8 mouse cellular contexts compared by ENCODE assay signal in genomic region chr4:136144126-136144926, GRCm38 (mm10). TPM values are rescaled to one million over a fixed set of nuclear protein-coding genes. Genes with fewer than 3 reads are reported as not detected.
A peak's percentile ranks its signal among the peaks of the same experiment; 100 is the strongest.
DNase-seq lines count a peak whose midpoint lies in the region; ATAC-seq and TF ChIP-seq lines count a peak whose summit lies in the region.

No protein-coding gene starts in this region.

- peak overlapping the region; percentile 78 for H3K9ac ChIP-seq in hindbrain, embryonic 14.5 days
- H3K9ac ChIP-seq in liver, adult 2 months (ENCODE audit: low read depth, low read length): peak overlapping the region; percentile 98
- H3K9ac ChIP-seq in midbrain, embryonic 16.5 days (ENCODE audit: low read depth, low read length): peak overlapping the region; percentile 62

- H3K4me2 ChIP-seq in hindbrain, embryonic 14.5 days (replicated peaks): peak overlapping the region; percentile 85
- H3K4me2 ChIP-seq in midbrain, embryonic 16.5 days (ENCODE audit: low read length): peak overlapping the region; percentile 68

- peaks cover 34% of the 10 kb centered on the region for H3K4me1 ChIP-seq in hindbrain, embryonic 14.5 days (replicated peaks; ENCODE audit: control insufficient read depth, insufficient read depth, low read length)
- H3K4me1 ChIP-seq in liver, adult 2 months (ENCODE audit: control insufficient read depth, insufficient read depth, low read length): peaks cover 27% of the 10 kb centered on the region
- H3K4me1 ChIP-seq in midbrain, embryonic 16.5 days (ENCODE audit: control insufficient read depth, insufficient read depth, low read length): peaks cover 30% of the 10 kb centered on the region

- H3K27ac ChIP-seq in hindbrain, embryonic 14.5 days: peak overlapping the region; percentile 84
- H3K27ac ChIP-seq in liver, adult 2 months (replicated peaks; ENCODE audit: insufficient read depth, low read depth, low read length): peak overlapping the region; percentile 95
- peak overlapping the region; percentile 65 for H3K27ac ChIP-seq in midbrain, embryonic 16.5 days (ENCODE audit: low read length)

- no peak for ATAC-seq in hindbrain, embryonic 14.5 days (ENCODE audit: low FRiP score)
- ATAC-seq in midbrain, embryonic 16.5 days: no peak

- peaks cover 19% of the 10 kb centered on the region for H3K27me3 ChIP-seq in hindbrain, embryonic 14.5 days (ENCODE audit: control insufficient read depth, insufficient read depth, low read length)
- no peaks in the 10 kb centered on the region for H3K27me3 ChIP-seq in liver, adult 2 months (ENCODE audit: control insufficient read depth, insufficient read depth, low read length)
- H3K27me3 ChIP-seq in midbrain, embryonic 16.5 days (ENCODE audit: control insufficient read depth, insufficient read depth, low read depth, low read length): peaks cover 8% of the 10 kb centered on the region; the same call in 1 of the 2 replicates

- TF ChIP-seq CTCF in liver, adult 2 months (IDR thresholded peaks at IDR 0.05; ENCODE audit: low read depth, low read length): no peak

- under 1% methylated on average over 50 of the region's 50 CpGs for WGBS in hindbrain, embryonic 14.5 days
- WGBS in liver, adult 2 months: under 1% methylated on average over 50 of the region's 50 CpGs
- under 1% methylated on average over 50 of the region's 50 CpGs for WGBS in midbrain, embryonic 16.5 days

- H3K4me3 ChIP-seq in hindbrain, embryonic 14.5 days (replicated peaks; ENCODE audit: low read length): peak overlapping the region; percentile 52
- H3K4me3 ChIP-seq in liver, adult 2 months (ENCODE audit: insufficient read depth, low read depth, low read length): peak overlapping the region; percentile 93
- peak overlapping the region; percentile 40 for H3K4me3 ChIP-seq in midbrain, embryonic 16.5 days (ENCODE audit: low read depth, low read length)

- peak; percentile 75; the same call in 1 of the 2 replicates for TF ChIP-seq POLR2A in liver, adult 2 months (IDR thresholded peaks at IDR 0.05; ENCODE audit: extremely low read depth, insufficient read depth, low read length)

- peaks cover 4% of the 10 kb centered on the region; the same call in 1 of the 2 replicates for H3K79me2 ChIP-seq in liver, adult 2 months (ENCODE audit: control insufficient read depth, insufficient read depth, low read length)

- peak; percentile 84 for DNase-seq in CD4-positive helper T cell, adult 2 months (ENCODE audit: low read depth, low spot score)
- peak; percentile 89 for DNase-seq in adrenal gland, adult 2 months
- DNase-seq in forelimb bud, embryonic 11.5 days (ENCODE audit: low read depth, low spot score): peak; percentile 59
- no peak for DNase-seq in hindbrain, embryonic 14.5 days (ENCODE audit: low spot score)
- peak; percentile 75 for DNase-seq in liver, adult 2 months (ENCODE audit: extremely low read depth, low read depth, low spot score)
- DNase-seq in testis, postnatal 10 days (ENCODE audit: low spot score): peak; percentile 83
- DNase-seq in right cerebral cortex, postnatal 4 days: no peak

- H3K9me3 ChIP-seq in hindbrain, embryonic 14.5 days (ENCODE audit: control insufficient read depth, low read length): no peaks in the 10 kb centered on the region
- no peaks in the 10 kb centered on the region for H3K9me3 ChIP-seq in midbrain, embryonic 16.5 days (replicated peaks; ENCODE audit: control insufficient read depth, low read length, poor library complexity, severe bottlenecking)

- no peaks in the 10 kb centered on the region for H3K36me3 ChIP-seq in hindbrain, embryonic 14.5 days (replicated peaks; ENCODE audit: control insufficient read depth, insufficient read depth)
- peaks cover 3% of the 10 kb centered on the region; the same call in 1 of the 2 replicates for H3K36me3 ChIP-seq in liver, adult 2 months (ENCODE audit: control insufficient read depth, insufficient read depth, low read length)
- H3K36me3 ChIP-seq in midbrain, embryonic 16.5 days (ENCODE audit: control insufficient read depth, insufficient read depth, low read length): no peaks in the 10 kb centered on the region

RNA-seq across cellular contexts. Expression of gene Id3, which starts 1.0 kb away (rescaled TPM):
- 10 to 100 TPM; 31.5 to 70.5 TPM for total RNA-seq in adrenal gland, adult 2 months (2021)
- 235 and 298 TPM in 2 replicates for polyA plus RNA-seq in adrenal gland, adult 2 months (2012; rRNA removed)
- polyA plus RNA-seq in hindbrain, embryonic 14.5 days (2014; fragmentation: Nextera tagmentation; extraction: Ambion mirVana): 194 and 206 TPM in 2 replicates
- 33.2 and 47.4 TPM in 2 replicates for total RNA-seq in liver, adult 2 months (2014; rRNA removed)
- polyA plus RNA-seq in liver, adult 2 months (2012; rRNA removed): 181 and 274 TPM in 2 replicates
- polyA plus RNA-seq in midbrain, embryonic 16.5 days (2015; fragmentation: Nextera tagmentation; extraction: Ambion mirVana): 110 and 114 TPM in 2 replicates

RNA-seq across cellular contexts. Expression of gene E2f2, which starts 27.9 kb away (rescaled TPM):
- total RNA-seq in adrenal gland, adult 2 months (2021): 1 to 10 TPM; 1.8 to 5.1 TPM
- 2.9 and 3.0 TPM in 2 replicates for polyA plus RNA-seq in adrenal gland, adult 2 months (2012; rRNA removed)
- 1.2 and 1.3 TPM in 2 replicates for polyA plus RNA-seq in hindbrain, embryonic 14.5 days (2014; fragmentation: Nextera tagmentation; extraction: Ambion mirVana)
- 0.40 and 0.46 TPM in 2 replicates for total RNA-seq in liver, adult 2 months (2014; rRNA removed)
- polyA plus RNA-seq in liver, adult 2 months (2012; rRNA removed): 0.75 and 0.76 TPM in 2 replicates
- polyA plus RNA-seq in midbrain, embryonic 16.5 days (2015; fragmentation: Nextera tagmentation; extraction: Ambion mirVana): 1.4 and 1.6 TPM in 2 replicates

Comparison
In these comparisons a context has a peak if more than half of its experiments do, and no peak if none do; other contexts are left out.
1. DNase-seq: peak in CD4-positive helper T cell, adult 2 months (single experiment), adrenal gland, adult 2 months (single experiment), forelimb bud, embryonic 11.5 days (single experiment), liver, adult 2 months (single experiment) and testis, postnatal 10 days (single experiment); none in hindbrain, embryonic 14.5 days (single experiment) and right cerebral cortex, postnatal 4 days (single experiment).
2. H3K4me3 ChIP-seq: peak in every context shown above with its lines; median percentile 93 in liver, adult 2 months; 52 in hindbrain, embryonic 14.5 days; 40 in midbrain, embryonic 16.5 days.
3. Peak in every context shown above with its lines, with median percentiles within 50 percentile points of each other: H3K27ac ChIP-seq and H3K9ac ChIP-seq.